Mouse (Mus musculus) spleen, adult 18-20 months (tissue): ENCODE data around the gene Lactb.

Experiments used
- DNase-seq, 2 experiments: peaks; one replicate each; pipeline ENCODE4 v3.0.0; 2022; ENCODE audit warnings: mixed read lengths in 2 of 2

The Lactb gene

DNA sequence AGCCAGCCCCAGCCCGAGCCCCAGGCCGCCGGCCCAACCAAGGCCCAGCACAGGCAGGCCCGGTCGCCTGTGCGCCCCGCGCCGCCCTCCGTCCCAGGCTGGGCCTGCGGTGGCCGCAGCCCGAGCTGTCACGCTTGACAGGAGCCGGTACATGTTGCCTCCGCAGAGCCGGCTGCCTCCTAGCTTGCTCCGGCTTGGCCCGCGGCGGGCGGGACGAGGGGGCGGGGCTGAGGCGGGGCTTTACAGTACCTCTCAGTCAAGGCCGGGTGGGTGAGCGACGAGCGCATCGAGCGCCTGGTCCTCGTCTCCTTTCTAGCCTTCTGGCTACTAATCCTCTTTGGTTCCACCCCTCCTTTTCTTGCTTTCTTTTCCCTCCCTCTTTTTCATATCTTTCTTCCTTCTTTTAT lies at the start of gene Lactb:
TSS of gene Lactb (minus strand) at position 246 of the 407 bp plus-strand sequence.
- peak; percentile 89 to 97 for DNase-seq

DNA sequence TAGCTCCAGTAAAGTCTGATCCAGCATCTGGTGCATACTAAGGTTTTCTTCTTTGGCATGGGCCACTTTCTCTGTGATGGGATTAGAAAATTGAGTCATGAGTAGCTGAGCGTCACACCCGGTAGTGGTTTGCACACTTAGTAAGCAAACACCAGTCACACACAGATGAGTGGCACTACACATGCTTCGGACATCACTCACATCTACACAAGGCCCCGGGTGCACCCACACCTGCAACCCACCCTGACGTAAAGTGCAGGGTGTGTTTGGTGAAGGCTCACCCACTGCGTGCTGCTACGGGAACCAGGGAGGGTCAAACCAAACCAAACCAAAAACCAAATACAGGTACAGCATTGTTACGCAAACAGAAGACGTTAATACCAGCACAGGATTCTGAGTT lies 48.1 kb upstream of the Lactb start:
- no peak for DNase-seq

DNA sequence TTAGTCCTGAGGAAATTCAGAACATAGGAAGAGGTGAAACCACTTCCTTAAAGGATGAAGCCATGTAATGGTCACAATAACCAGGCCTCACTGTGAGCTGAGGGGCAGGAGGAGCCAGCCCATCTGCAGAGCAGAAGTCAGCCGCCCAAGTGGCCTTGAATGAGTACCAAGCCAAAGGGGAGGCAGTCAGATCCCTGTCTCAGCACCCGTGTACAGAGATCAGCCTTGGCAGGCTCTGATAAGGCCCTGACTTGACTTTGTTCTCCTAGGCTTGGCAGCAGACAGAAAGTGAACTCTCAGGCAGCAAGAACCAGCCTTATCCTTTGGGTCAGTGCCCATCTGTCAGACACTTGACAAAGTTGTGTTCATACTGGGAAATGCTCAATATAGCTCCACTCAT lies 44.8 kb upstream of the Lactb start:
- DNase-seq = no peak

DNA sequence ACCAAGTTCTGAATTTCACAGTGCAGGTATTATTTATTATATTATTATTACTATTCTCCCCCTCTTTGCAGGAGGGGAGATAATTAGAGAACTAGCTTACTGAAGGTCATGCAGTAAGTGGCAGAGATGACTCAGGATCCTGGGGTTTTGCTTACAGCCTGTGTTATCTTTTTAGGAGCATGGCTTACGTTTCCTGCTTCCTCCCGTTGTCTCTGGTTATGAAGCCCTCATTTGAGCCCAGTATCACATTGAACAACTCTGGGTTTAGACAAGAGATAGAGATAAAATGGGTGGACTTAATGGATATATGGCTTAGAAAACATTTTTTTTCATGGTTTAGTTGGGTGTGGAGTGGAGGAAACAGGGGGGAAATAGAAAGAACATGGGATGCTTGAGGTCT lies 38.2 kb upstream of the Lactb start:
- DNase-seq = no peak

DNA sequence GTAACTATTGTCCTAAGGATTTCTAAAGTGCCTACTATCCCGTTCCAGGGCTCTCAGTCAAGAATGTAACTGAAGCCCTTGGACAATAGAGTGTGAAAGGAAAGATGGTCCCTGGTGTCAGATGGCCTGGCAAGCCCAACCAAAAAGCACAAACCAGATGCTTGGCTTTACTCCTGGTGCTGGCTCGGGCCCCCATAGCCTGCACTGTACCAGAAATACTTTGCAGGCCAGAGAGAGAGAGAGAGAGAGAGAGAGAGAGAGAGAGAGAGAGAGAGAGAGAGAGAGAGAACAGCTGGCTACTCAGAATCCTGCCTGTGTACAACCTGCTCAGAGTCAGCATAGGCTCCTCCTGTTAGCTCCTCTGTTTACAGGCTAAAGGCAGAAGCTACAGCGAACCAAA lies 37.2 kb upstream of the Lactb start:
- no peak for DNase-seq

DNA sequence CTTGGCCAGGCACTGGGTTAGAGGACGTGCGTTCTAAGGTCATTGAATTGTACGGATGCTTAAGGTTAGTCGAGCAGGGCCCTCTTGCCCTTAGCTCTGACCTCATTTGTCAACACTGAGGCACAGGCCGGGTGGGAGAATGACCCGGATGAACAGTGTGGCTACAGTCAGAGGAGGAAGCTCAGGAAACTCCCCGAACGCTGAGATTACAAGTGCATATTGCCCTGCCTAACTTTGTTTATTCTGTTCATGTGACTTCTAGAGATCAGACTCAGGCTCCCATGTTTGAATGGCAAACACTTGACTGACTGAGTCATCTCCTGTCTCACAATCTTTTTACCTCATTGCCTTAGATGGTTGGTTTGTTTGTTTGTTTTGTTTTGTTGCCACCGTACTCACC lies 36.2 kb upstream of the Lactb start:
- no peak for DNase-seq

DNA sequence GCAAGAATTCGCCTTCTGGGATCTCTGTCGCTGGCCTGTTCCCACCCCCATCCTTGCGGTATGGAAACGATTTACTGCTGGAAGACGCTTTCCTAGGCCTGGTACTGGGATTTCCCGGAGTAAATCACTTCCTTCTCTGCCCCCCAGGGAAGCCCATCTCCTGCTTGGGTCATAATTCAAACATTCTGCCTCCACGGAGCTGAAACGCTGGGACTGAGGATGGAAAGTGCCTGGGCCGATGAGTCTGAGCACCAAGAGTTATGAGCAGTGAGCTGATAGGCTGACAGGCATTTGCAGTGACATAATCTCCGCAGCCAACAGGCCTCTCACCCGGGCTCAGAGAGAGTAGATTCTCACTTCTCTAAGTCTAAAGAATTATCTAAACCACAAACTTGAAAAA lies 33.5 kb upstream of the Lactb start:
- DNase-seq = no peak

DNA sequence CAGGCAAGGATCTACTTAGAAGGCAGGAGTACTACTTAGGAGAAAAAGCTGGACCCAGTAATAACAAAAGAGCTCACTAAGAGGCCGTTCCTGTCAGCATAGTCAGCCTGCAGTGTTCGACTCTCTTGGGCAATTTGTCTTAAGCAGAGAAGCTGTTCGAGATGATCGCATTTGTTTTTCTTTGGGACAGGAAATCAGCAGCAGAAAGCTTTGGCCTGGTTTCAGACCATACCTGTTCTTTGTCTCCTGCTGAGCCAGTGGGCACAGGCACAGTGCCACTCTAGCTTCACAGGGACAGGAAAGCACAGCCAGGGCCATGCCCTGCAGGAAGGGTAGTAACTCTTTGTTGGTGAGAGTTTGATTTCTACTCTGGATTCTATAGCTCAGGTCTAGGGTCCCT lies 31.1 kb upstream of the Lactb start:
- no peak for DNase-seq

DNA sequence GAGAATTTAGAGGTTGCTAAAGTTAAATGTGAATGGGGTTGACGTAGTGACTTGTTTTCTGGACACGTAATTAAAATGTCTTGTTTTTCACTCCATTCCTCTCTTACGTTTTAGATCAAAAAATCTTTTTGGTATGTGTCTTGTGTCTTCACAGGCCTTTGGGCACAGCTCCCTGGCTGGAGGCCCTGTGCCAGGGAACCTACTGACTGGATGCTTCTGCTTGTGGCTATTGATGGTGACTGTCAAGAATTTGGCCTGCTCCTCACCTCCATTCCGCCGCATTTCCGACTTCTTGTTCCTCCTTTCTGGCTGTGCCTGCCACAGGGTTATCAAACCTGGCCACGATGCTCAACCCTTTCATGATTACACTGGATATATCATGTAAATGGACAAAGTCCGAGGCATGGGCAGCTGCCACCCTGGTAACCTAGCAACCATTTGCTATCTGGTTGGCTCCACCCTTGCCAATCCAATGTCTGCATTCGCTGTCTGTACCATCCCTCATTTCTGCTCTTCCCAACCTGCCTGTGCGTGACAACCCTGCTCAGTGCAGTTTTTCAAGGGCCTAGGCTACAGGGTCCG lies 30.0 kb upstream of the Lactb start:
- no peak for DNase-seq

DNA sequence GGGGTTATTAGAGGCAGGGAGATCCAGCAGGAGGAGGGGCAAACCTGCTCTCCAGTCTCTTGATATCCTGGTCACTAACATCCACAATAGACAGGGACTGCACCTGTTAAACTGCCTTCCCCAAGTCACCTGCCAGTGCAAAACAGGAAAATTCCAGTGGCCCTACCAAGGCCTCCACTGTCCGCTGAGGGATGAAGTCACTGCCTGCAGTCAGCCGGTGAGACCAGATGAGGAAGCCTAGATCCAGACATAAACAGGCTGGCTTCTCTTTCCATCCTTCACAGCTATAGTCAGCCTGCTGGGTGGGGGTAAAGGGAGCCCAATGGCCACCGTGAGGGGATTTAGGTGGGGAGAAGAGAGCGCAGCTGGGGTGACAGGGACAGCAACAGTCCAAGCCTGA lies 28.4 kb upstream of the Lactb start:
- no peak for DNase-seq

DNA sequence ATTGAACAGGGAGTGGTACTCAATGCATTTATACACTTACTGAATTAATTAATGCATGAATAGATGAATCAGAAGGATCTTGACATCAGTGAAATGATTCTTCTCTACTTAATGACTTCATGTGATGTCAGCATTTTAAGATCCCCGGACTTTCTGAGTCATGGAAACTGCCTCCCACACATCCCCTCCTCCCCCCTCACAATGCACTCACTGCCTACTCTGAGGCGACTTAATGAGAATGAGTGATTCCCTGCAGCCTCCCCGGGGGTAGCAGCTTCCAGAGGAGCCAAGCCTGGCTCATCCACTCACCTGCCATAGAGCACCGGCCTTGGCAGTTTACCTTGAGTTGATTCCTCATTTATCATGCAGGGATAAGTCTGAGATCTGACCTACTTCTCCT lies 27.9 kb upstream of the Lactb start:
- no peak for DNase-seq

DNA sequence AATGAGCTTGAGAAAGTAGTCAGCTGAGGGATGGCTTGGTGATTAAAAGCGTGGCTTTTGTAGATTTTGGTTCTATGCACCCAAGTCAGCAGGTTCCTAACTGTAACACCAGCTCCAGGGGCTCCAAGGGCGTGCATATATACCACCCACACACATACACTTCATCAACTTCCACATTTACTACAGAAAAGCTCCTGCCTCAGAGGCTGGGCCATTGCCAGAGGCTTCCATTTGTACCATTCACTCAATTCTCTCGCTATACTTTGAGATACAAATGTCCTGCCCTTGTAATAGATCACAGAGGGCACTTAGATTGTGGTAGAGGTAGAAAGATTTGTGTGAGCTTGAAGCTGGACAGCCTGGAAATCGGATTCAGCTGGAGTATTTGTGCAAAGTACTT lies 26.2 kb upstream of the Lactb start:
- DNase-seq = no peak

DNA sequence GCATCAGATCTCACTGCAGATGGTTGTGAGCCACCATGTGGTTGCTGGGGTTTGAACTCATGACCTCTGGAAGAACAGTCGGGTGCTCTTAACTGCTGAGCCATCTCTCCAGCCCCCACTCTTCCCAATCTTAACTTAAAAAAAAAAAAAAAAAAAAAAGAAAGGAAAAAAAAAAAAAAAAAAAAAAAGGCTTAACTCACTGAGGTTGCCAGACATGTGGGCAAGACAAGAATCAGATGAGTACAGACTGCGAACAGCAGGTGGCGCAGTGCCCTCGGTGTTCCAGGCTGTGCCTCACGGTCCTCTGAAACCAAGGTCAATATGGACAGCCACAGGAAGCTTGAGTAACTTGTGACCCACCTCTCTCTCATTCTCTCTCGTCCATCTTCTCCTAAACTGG lies 25.8 kb upstream of the Lactb start:
- DNase-seq = peak; percentile 54 to 76

DNA sequence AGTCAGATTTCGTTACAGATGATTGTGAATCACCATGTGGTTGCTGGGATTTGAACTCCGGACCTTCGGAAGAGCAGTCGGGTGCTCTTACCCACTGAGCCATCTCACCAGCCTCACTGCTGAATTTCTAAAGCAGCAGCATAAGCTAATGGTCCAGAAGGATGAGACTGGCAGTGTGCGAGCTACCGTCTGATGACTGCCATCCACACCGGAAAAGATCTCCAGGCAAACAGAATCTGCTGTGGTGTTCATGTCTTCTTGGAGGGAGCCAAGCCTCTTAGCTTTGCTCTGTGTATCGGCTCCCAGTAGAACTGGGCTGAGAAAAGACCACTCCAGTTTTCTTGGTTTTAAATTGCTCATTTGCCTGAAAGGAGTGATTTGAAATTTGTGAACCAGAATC lies 24.4 kb upstream of the Lactb start:
- no peak for DNase-seq

DNA sequence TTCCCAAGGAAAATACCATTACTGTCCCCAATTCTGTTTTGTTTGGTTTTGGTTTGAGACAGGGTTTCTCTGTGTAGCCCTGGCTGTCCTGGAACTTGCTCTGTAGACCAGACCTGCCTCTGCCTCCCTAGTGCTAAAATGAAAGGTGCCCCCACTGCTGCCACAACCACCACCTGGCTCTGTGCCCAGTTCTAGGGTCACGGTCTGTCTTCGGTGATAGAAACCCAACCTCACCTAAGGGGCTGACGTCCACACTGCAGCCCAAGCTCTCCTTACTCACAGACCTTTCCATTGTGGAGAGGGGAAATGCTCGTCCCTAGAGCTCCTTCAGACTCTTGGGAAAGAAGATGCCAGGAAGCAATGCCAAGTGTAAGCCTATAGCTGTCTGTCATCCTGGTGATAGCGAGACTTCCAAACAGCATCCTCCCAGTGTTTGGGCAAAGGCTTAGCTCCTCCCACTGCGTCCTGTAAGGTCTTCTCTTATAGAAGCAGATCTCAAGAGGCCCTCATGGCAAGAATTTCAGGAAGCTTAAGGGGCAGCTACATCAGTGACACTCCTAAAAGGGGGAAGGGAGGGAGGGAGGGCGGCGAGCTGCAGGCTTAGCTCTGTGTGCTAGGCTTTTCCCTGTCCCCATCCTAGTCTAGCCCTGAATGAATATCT lies 16.6 kb upstream of the Lactb start:
- DNase-seq = no peak

DNA sequence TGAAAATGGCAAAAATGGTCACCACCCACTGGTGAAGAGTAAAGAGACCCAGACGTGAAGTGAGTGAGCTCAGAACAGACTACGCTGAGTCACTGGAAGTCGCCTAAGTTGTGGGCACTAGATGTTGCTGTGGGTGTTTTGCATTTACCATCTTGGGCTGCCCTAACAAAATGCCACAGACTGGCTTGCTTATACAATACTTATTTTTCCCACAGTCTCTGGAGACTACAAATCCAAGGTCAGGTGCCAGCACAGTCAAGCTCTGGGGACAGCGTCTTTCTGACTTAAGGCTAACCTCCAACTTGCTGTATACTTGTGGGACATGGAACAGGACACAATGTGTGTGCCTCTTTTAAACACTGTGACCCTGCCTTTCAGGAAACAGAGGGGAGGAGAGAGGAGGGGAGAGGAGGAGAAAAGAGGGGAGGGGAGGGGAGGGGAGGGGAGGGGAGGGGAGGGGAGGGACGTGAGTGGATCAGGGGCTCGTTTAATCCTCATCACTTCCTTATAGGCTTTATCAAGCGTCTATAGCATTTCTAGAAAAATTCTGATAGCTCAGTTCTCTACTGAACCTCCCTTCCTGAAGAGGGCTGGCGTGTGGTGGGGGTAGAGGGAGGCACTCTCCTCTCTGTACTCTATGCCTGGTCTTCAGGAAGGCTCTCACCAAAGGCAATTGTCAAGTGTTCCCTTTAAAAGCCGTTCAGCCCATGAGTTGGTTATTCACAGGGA lies 15.9 kb upstream of the Lactb start:
- no peak for DNase-seq

DNA sequence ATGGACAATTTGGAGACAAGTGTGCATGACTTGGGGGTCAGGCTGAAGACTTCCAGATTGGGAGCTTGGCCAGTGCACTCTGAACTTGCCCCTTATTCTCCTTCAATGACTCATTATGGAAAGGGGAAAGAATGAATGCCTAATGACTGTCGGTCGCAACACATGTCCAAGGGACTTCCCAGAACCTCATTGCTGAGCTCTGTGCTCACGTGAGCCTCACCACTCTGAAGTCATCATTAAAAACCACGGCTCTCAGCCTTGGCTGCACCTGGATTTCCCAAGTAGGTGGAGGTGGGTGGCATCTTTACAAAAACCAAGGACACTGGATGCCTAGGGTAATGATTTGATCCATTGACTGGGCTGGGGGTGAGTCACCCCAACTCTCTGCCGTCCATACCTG lies 14.8 kb upstream of the Lactb start:
- no peak for DNase-seq

DNA sequence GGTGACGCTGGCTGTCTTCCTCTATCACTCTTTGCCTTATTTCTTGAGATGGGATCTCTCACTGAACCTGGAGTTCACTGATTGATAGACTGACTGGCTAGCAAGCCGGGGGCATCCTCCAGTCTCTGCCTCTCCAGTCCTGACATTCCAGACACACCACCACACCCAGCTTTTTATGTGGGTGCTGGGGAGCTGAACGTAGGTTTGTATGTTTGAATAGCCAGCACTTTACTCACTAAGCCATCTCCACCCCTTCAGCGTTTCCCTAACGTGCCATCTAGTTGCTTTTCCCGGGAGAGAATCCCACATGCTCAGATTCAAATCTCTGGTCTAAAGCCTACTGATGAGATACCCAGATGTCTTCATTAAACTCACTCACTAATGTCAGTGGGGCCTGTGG lies 14.3 kb upstream of the Lactb start:
- no peak for DNase-seq

DNA sequence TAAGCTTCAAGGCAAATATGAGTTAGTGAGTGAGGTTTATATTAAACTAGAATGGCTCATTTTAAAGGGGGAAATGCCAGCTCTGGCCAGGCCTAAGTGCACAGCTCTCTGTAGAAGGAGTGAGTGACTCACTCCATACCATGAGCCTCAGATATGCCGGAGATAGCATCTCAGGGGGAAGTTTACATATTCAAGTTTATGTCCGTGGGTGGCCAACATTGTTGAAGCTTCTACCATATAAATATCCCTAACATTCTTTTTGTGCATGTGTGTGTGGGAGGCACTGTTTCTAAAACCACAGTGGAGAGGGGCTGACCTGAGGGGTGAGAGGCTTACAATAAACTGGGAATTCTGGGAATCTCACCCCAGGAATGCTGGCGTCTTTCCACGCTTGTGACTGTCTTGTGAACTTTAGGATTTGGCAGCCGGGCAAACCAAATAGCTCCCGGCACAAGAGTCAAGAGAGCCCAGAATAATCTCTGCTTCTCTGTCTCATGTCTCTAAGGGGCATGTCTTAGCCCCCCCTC lies 13.7 kb upstream of the Lactb start:
- no peak for DNase-seq

DNA sequence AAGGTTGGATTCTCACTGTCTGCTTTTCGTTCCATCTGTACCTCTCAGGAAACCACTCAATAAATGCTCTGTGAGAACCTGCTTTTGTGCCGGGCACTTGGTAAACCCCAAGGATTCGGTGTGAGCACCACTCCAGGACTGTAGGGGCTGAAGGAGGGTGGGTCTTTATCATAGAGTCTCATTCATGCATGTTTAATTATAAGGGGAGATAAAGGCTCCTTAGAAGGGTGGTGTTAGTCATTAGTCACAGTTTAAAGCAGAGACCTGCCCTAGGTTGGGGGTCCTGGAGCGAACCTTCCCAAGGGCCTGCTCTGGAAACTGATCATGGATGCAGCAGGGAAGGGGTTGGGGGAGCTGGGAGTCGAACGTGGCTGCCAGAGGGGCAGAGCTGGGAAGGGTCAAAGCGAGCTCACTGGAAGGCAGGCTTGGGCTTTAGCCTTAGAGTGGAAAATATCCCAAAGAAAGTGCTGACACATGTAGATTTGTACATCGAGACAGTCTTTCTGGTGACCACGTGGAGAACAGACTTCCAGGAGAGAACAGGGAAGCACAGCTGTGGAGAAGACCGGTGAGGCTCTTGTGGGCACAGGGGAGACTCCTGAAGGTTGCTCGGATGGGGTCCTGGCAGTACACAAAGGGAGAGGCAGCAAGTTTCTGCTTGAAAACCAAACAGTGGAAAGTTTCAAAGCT lies 13.1 kb upstream of the Lactb start:
- DNase-seq = no peak

DNA sequence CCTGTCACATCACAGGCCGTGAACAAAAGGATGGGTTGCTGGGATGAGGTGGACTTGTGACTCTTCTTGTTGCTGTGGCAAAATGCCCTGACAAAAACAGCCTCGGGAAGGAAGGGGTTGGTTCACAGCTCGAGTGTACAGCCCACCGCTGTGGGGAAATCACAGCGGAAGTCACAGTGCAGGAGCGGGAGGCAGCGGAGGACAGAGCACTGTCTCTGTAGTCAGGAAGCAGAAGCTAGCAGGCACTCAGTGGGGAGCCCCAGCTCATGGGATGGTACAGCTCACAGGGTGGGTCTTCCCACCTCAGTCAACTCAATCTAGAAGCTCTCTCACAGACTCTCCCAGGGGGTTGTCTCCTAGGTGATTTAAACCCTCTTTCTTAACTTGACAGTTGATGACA lies 10.1 kb upstream of the Lactb start:
- peak; percentile 23 to 27 for DNase-seq

DNA sequence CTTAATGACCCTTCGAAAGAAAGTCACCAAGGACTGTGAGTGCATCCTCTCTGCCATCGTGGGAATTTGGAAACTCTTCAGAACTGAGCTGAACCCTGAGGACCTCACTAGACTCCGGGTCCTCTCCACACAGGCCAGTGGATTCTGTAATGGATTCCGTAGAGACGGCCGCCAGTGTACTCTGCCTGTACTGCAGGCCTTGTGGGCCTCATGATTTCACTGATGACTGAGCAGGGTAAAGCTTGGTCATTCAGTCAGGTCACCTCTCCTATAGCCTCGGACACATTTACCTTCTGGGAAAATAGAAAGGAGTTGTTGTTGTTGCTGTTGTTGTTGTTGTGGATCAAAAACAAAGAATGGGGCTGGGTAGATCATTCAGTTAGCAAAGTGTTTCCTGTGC lies 6.8 kb upstream of the Lactb start:
- no peak for DNase-seq

DNA sequence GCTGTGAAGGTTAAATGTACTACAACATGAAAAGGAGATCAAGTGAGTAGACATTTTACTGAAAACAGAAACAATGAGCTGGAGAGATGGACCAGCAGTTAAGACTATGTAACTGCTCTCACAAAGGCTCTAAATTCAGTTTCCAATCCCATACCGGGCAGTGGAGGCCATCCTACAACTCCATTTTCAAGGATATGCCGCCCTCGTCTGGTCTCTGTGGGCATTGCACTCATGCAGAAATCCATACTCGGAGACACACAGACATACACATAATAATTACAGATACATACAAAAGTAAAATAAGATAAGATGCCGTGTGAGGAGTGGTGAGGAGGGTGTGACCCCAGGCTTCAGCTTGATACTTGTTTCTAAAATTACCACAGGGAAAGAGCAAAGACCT lies 5.2 kb upstream of the Lactb start:
- DNase-seq = peak; percentile 42 to 75

DNA sequence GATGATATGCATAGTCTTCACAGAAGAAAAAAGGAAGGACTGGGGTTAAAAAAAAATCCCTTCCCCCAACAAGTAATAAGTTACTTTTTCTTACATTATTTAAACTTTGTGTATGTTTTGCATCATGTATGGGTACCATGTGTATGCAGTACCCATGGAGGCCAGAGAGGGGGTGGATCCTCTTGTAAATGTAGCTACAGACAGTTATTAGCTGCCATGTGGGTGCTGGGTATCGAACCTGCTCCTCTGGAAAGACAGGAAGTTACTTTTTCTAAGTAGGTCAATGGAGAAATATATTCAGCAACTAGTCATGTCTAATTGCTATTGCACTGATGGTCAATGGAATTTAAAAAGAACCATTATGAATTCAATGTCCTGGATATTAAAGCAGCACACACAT lies 3.2 kb upstream of the Lactb start:
- no peak for DNase-seq
